Mouse (Mus musculus) midbrain, embryonic 15.5 days (tissue): ENCODE measurements around the gene Cmtr1. TPM values are rescaled to one million over a fixed set of nuclear protein-coding genes. Genes with fewer than 3 reads are reported as not detected.
A peak's percentile ranks its signal among the peaks of the same experiment; 100 is the strongest.

Source experiments
- ATAC-seq: fragments of 200-750 bp; cut with Nextera tagmentation; replicated peaks from 2 replicates; pipeline ENCODE4 v1.8.0; 2017; ENCODE audit warnings: moderate TSS enrichment
- H3K27ac ChIP-seq: fragments of 300-500 bp; sonication (generic); 2 replicates; pipeline ENCODE4 v1.5.1; 2015; ENCODE audit warnings: mild to moderate bottlenecking, inconsistent platforms
- H3K27me3 ChIP-seq: fragments of 300-500 bp; sonication (generic); replicated peaks from 2 replicates; pipeline ENCODE4 v1.6.1; 2015; ENCODE audit warnings: inconsistent platforms
- H3K36me3 ChIP-seq: fragments of 300-500 bp; sonication (generic); replicated peaks from 2 replicates; pipeline ENCODE4 v1.6.1; 2015; ENCODE audit warnings: inconsistent platforms
- H3K4me1 ChIP-seq: fragments of 300-500 bp; sonication (generic); 2 replicates; pipeline ENCODE4 v1.6.1; 2015; ENCODE audit warnings: inconsistent platforms
- H3K4me2 ChIP-seq: fragments of 300-500 bp; sonication (generic); 2 replicates; pipeline ENCODE4 v1.6.1; 2015; ENCODE audit warnings: inconsistent platforms, mild to moderate bottlenecking, moderate library complexity
- H3K4me3 ChIP-seq: fragments of 300-500 bp; sonication (generic); 2 replicates; pipeline ENCODE4 v1.5.1; 2015; ENCODE audit warnings: mild to moderate bottlenecking, inconsistent platforms
- H3K9ac ChIP-seq: fragments of 300-500 bp; sonication (generic); 2 replicates; pipeline ENCODE4 v1.6.1; 2015; ENCODE audit warnings: mild to moderate bottlenecking, inconsistent platforms
- H3K9me3 ChIP-seq: fragments of 300-500 bp; sonication (generic); 2 replicates; pipeline ENCODE4 v1.6.1; 2016; ENCODE audit warnings: inconsistent platforms
- WGBS: fragments of 180-500 bp; shearing (Covaris S2); methylation state at CpG from one replicate; pipeline ENCODE4 v1.1.7; 2015; ENCODE audit warnings: mixed read lengths; 5-methylcytosine and 5-hydroxymethylcytosine counted together
- polyA plus RNA-seq: library from polyadenylated mRNA; unstranded; fragments of >200 nt; fragmentation: Nextera tagmentation; extraction: Ambion mirVana; gene quantifications from 2 replicates; pipeline ENCODE4 v1.2.1, GENCODE M21; 2015

Cmtr1 gene
- polyA plus RNA-seq, 1 experiment from 2014 or later = 109 TPM

DNA sequence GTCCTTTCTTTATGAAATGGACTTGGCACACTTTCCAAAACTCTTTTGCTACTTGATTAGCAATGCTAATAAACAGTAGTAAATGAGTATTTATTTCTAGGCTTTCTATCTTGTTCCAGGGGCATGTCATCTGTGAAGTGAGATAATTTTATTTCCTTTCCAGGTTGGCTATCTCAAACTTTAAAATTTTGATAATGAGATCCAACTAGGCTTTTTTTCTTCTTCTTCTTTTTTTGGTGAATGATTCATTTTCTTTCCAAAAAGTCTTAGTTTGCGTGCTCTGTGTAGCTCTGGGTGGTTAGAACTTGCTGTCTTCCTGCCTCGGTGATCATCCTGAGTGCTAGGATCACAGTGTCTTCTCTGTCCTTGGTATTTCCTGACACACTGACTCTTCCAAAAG lies 32.4 kb downstream of the Cmtr1 start:
- WGBS = 92% methylated on average over 2 of the region's 2 CpGs
- H3K27me3 ChIP-seq = no peaks in the 10 kb centered on the region
- no peaks in the 10 kb centered on the region for H3K4me1 ChIP-seq
- H3K27ac ChIP-seq = no peak overlapping the region
- no peak for ATAC-seq
- no peaks in the 10 kb centered on the region for H3K9me3 ChIP-seq
- H3K4me2 ChIP-seq = no peak overlapping the region
- H3K4me3 ChIP-seq = no peak overlapping the region
- no peak overlapping the region for H3K9ac ChIP-seq
- H3K36me3 ChIP-seq = peaks cover 35% of the 10 kb centered on the region; the same call in 1 of the 2 replicates

DNA sequence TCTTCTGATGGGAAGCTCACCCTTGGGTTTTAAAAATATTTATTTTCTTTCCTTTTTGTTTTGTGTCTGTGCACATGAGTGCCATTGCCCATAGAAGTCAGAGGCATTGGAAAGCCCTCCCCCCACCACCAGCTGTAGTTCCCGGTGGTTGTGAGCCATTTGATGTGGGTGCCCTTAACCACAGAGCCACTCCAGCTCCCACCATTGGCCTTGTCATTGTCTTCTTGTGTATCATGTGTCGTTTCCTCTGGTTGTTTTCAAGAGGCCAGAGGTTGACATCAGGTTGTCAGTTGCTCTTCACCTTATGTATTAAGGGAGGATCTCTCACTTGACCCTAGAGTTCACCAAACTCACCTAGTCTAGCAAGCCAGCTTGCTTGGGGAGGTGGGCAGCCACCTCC lies 33.2 kb downstream of the Cmtr1 start:
- Histone ChIP-seq H3K9me3 (no peaks in the 10 kb centered on the region), H3K27ac (no peak overlapping the region), H3K27me3 (no peaks in the 10 kb centered on the region), H3K4me3 (no peak overlapping the region), H3K4me1 (no peaks in the 10 kb centered on the region), H3K9ac (no peak overlapping the region), H3K36me3 (peaks cover 36% of the 10 kb centered on the region; the same call in 1 of the 2 replicates), H3K4me2 (no peak overlapping the region)
- ATAC-seq = no peak
- 79% methylated on average over 2 of the region's 2 CpGs for WGBS

DNA sequence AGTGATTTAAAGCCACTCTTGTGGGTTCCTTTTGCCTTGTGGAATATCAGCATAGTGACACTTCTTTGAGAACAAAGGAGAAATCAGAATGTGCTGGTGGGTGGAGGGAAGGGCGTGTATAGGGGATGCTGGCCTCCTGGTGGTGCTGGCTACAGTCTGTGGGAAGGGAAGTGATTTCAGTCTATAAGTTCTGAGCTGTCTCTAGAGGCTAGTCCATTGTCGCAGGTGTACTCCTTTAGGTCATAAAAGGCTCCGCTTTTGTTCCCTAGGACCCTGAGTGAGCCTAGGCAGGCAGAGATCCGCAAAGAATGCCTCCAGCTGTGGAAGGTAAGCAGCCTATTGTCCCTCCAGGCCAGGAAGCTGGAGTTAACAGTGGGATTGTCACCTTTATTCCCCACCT lies 34.1 kb downstream of the Cmtr1 start:
- WGBS = 82% methylated on average over 4 of the region's 4 CpGs
- Histone ChIP-seq H3K9me3 (no peaks in the 10 kb centered on the region), H3K27me3 (no peaks in the 10 kb centered on the region), H3K4me3 (no peak overlapping the region), H3K36me3 (peaks cover 40% of the 10 kb centered on the region), H3K9ac (no peak overlapping the region), H3K4me2 (no peak overlapping the region), H3K4me1 (no peaks in the 10 kb centered on the region), H3K27ac (no peak overlapping the region)
- no peak for ATAC-seq

DNA sequence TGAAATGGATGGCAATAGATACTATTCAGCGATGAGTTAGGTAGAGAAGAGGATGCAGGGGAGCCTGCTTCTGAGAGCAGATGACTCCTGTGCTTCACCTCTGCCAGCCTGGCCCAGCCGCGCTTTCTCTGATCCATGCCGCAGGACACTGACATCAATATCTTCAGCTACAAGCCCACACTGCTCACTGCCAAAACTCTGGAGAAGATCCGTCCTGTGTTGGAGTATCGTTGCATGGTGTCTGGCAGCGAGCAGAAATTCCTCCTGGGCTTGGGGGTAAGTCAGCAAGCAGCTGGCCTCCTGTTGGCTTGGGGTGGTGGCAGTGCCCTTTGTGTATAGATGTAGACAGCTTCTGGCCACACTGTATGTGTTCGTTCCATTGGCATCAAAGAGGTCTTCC lies 36.5 kb downstream of the Cmtr1 start:
- Histone ChIP-seq H3K4me2 (no peak overlapping the region), H3K27ac (no peak overlapping the region), H3K9me3 (no peaks in the 10 kb centered on the region), H3K4me3 (no peak overlapping the region), H3K27me3 (no peaks in the 10 kb centered on the region), H3K9ac (no peak overlapping the region), H3K36me3 (peaks cover 24% of the 10 kb centered on the region), H3K4me1 (no peaks in the 10 kb centered on the region)
- WGBS = 97% methylated on average over 8 of the region's 8 CpGs
- no peak for ATAC-seq

DNA sequence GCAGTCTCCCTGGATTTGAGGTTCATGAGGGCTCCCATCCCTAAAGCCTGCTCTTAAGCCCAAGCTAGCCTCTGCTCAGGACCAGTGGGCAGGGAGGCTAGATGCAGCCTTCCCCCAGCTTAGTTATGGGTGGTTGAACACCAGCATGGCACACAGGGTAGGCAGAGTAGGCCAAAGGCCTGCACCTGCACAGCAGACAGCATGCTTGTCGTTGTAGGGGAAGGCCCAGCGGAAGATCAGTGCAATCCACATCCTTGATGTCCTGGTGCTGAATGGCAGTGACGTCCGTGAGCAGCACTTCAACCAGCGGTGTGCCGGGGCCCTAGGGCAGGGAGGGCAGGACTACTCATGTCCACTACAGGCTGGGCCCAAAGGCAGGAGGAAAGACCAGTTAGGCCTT lies 38.0 kb downstream of the Cmtr1 start:
- Histone ChIP-seq H3K9ac (no peak overlapping the region), H3K4me1 (peaks cover 8% of the 10 kb centered on the region; the same call in 1 of the 2 replicates), H3K27ac (no peak overlapping the region), H3K4me2 (no peak overlapping the region), H3K36me3 (peaks cover 24% of the 10 kb centered on the region), H3K4me3 (no peak overlapping the region), H3K27me3 (no peaks in the 10 kb centered on the region), H3K9me3 (no peaks in the 10 kb centered on the region)
- WGBS = 83% methylated on average over 6 of the region's 6 CpGs
- ATAC-seq = no peak

DNA sequence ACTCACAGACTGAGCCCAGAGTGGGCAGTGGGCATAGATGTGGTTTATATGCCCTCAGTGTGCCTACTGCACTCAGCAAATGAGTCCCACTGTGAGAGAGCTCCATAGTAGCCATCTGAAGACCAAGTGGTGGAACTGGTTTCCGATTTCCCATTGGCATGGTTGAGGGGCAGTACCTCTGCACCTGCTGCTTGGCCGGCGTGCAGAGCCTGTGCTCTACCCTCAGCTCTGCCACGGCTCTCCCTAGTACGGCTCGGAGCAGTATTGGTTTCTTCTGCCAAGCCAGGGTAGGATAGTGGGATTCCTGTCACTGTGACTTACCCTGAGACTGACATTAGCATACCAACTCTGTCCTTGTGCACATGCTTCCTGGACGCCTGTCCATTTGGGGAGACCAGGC lies 40.2 kb downstream of the Cmtr1 start:
- ATAC-seq = no peak
- peaks cover 21% of the 10 kb centered on the region for H3K36me3 ChIP-seq
- H3K4me2 ChIP-seq = no peak overlapping the region
- H3K4me3 ChIP-seq = no peak overlapping the region
- H3K9me3 ChIP-seq = no peaks in the 10 kb centered on the region
- H3K9ac ChIP-seq = no peak overlapping the region
- no peaks in the 10 kb centered on the region for H3K27me3 ChIP-seq
- WGBS = 93% methylated on average over 7 of the region's 7 CpGs
- peaks cover 12% of the 10 kb centered on the region for H3K4me1 ChIP-seq
- no peak overlapping the region for H3K27ac ChIP-seq

DNA sequence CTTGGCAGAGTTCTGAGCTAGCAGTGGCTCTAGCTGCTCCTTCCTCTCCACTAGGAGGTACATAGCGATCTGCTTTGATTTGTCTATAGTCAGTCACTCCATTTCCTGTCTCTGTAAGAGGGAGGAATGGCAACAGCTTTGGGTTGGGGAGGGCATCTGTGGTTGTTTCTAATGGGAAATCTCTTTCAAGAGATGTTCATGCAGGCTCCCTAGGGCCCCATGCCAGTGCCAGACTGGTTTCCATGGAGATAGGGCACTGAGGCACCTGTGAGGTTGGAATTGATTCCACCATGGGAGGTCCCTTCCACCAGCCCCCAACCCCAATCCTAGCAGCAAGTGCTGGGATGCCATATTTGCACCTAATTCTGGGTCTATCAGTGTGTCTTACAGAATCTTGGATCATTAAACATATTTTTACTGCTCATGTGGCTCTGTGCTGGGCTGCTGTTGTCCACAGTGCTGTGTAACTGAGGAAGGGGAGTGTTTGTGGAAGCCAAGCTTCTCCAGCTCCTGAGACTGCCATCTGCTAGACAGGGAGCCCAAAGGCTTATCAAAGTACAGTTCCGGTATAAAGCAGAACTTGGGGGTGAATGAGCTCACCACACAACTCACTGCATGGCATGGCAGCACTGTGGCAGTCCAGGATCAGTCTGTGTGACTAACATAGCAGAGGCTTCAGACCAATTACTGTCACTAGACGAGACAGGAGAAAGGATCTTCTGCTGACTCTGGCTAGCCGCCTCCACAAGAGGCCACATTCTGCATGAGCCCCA lies 42.7 kb downstream of the Cmtr1 start:
- H3K36me3 ChIP-seq = peaks cover 6% of the 10 kb centered on the region
- no peak overlapping the region for H3K9ac ChIP-seq
- ATAC-seq = no peak
- peaks cover 31% of the 10 kb centered on the region for H3K4me1 ChIP-seq
- peak overlapping the region; percentile 22; the same call in 1 of the 2 replicates for H3K27ac ChIP-seq
- H3K9me3 ChIP-seq = no peaks in the 10 kb centered on the region
- no peak overlapping the region for H3K4me3 ChIP-seq
- WGBS = 67% methylated on average over 4 of the region's 4 CpGs
- no peak overlapping the region for H3K4me2 ChIP-seq
- no peaks in the 10 kb centered on the region for H3K27me3 ChIP-seq

DNA sequence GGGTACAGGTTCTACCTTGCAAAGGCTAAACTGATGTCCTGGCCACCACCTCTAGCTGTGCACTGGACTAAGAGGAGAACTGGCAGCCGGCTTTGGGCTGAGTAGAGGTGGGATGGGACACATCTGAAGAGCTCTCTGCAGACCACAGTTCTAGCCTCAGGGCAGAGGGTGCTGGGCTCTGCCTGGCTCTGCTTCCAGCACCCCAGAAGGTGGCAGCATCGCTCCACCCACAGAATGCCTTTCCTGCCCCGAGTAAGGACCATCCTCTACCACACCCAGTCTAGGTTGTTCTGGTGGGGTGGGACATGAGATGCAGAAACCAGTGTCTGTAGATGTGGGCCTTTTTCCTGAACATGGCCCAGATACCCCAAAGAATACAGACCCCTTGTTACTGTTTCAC lies 44.4 kb downstream of the Cmtr1 start:
- H3K4me2 ChIP-seq = no peak overlapping the region
- H3K27ac ChIP-seq = no peak overlapping the region
- H3K36me3 ChIP-seq = 0 out of 2 replicates have a peak, but pooled peaks cover 3% of the 10 kb centered on the region
- ATAC-seq = peak; percentile 69; the same call in 1 of the 2 replicates
- 22% methylated on average over 3 of the region's 3 CpGs for WGBS
- no peaks in the 10 kb centered on the region for H3K9me3 ChIP-seq
- peaks cover 48% of the 10 kb centered on the region for H3K4me1 ChIP-seq
- H3K27me3 ChIP-seq = no peaks in the 10 kb centered on the region
- no peak overlapping the region for H3K4me3 ChIP-seq
- H3K9ac ChIP-seq = no peak overlapping the region

DNA sequence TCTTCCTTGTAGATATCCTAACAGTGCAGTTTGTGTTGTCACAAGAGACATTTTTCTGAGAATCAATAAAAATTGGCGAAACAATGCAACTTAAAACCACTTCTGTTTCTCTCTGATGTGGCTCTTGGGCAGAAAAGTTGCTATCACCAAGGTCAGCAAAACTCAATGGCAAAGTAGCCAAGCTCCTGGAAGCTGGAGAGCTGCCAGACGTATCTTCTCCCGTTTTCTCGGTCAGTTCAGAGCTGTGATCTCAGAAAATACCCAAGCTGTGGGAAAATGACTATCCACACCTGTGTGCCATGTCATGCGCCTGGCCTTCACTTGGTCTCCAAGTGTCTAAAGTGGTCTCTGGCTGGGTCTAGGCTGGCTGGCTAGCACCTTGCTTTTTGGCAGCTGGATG lies 45.5 kb downstream of the Cmtr1 start:
- WGBS = 85% methylated on average over 5 of the region's 5 CpGs
- H3K27ac ChIP-seq = no peak overlapping the region
- H3K9me3 ChIP-seq = no peaks in the 10 kb centered on the region

DNA sequence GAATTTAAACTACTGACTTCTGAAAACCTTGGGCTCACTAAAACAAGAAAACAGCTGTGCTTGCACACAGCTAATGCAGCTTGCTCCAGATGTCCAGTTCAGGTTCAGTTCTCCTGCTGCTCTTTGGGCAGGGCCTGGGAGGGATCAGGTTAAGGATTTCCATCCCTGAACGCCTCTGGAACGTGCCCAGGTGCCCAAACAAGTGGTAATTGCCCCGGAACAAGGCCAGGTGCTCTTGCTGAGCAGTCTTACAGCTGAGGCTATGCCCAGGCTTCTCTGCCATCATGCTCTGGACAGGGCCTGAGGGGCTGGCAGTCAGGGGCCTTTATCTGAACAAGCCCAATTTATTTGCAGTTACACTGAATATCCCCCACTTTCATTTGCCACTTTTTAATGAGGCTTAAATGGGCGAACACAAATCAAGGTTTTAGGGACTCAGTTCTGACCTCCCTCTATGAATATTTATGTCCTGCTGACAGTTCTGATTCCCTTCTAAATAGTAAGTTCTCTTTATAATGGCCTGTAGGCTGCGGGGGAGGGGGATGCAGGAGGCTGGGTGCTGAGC lies 46.7 kb downstream of the Cmtr1 start:
- Histone ChIP-seq H3K4me1 (peaks cover 70% of the 10 kb centered on the region), H3K9ac (no peak overlapping the region), H3K4me3 (no peak overlapping the region), H3K36me3 (0 out of 2 replicates have a peak, but pooled peaks cover 3% of the 10 kb centered on the region), H3K27ac (peak overlapping the region; percentile 39), H3K4me2 (no peak overlapping the region), H3K9me3 (no peaks in the 10 kb centered on the region), H3K27me3 (no peaks in the 10 kb centered on the region)
- no peak for ATAC-seq
- WGBS = 39% methylated on average over 5 of the region's 5 CpGs

More for the DNA sequence above, 45.5 kb downstream of the Cmtr1 start:
- Histone ChIP-seq H3K27me3 (no peaks in the 10 kb centered on the region), H3K36me3 (0 out of 2 replicates have a peak, but pooled peaks cover 3% of the 10 kb centered on the region), H3K4me1 (peaks cover 59% of the 10 kb centered on the region), H3K9ac (no peak overlapping the region), H3K4me2 (no peak overlapping the region), H3K4me3 (no peak overlapping the region)
- ATAC-seq = no peak

DNA sequence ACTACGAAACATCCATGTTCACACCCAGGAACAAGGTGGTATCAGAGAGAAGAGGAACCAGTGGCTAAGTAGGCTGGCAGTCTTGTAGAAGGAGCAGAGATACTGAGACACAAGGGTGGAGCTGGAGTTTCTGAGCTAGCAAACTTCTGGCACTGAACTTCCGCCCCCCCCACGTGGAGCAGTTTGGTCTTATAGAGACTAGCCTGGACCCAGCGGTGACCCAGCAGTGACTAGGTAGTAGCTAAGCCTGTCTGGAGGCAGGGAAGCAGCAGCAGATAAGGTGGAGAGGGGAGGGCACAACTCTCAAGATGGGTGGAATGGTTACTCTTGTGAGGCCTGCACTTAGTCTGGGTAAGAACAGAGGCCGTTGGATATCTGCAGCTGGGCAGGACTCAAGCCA lies 48.4 kb downstream of the Cmtr1 start:
- Histone ChIP-seq H3K4me1 (peaks cover 65% of the 10 kb centered on the region), H3K27me3 (no peaks in the 10 kb centered on the region), H3K9me3 (no peaks in the 10 kb centered on the region), H3K36me3 (0 out of 2 replicates have a peak, but pooled peaks cover 3% of the 10 kb centered on the region), H3K27ac (no peak overlapping the region), H3K4me3 (no peak overlapping the region), H3K4me2 (no peak overlapping the region), H3K9ac (no peak overlapping the region)
- no peak for ATAC-seq
- WGBS = 78% methylated on average over 5 of the region's 5 CpGs

DNA sequence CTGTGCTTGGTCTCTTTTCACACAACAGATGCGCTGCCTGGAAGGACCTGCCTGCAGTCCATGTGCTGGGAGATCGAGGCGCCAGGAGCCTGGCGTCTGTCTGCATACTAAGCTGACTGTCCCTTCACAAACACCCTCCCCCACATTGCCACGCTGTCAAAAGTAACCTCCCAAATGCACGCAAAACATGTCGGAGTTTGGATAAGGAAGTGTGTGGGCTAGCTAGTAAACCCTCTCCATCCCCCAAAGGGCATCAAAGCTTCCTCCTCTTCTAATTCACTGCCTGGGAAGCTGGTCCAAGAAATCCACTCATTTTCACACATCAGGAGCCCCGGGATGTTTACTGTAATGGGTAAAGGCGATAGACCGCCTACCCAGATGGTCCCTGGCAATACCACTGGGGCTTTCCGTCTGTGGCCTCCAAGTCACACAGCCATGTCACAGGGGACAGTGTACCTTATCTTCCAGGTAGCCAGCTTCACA lies 50.2 kb downstream of the Cmtr1 start:
- H3K4me1 ChIP-seq = peaks cover 62% of the 10 kb centered on the region
- H3K4me2 ChIP-seq = no peak overlapping the region
- 64% methylated on average over 11 of the region's 11 CpGs for WGBS
- no peak overlapping the region for H3K9ac ChIP-seq
- H3K36me3 ChIP-seq = no peaks in the 10 kb centered on the region
- H3K4me3 ChIP-seq = no peak overlapping the region
- H3K27ac ChIP-seq = peak overlapping the region; percentile 72
- no peaks in the 10 kb centered on the region for H3K9me3 ChIP-seq
- ATAC-seq = no peak
- no peaks in the 10 kb centered on the region for H3K27me3 ChIP-seq
